Mouse (Mus musculus) heart, embryonic 11.5 days (tissue): ENCODE measurements around the gene Spata3. TPM values are rescaled to one million over a fixed set of nuclear protein-coding genes. Genes with fewer than 3 reads are reported as not detected.

Experiments
- ATAC-seq: fragments of 200-750 bp; cut with Nextera tagmentation; replicated peaks from 2 replicates; pipeline ENCODE4 v1.8.0; 2017; ENCODE audit warnings: moderate library complexity; ENCODE audit not compliant: insufficient number of reproducible peaks, low FRiP score, low TSS enrichment
- H3K27ac ChIP-seq: fragments of 300-500 bp; sonication (generic); 2 replicates; pipeline ENCODE4 v1.5.1; 2014; ENCODE audit warnings: mild to moderate bottlenecking, low read depth, low read length
- H3K27me3 ChIP-seq: fragments of 300-500 bp; sonication (generic); 2 replicates; pipeline ENCODE4 v1.6.1; 2014; ENCODE audit warnings: mild to moderate bottlenecking, low read length, mixed read lengths; ENCODE audit not compliant: control insufficient read depth, insufficient read depth
- H3K36me3 ChIP-seq: fragments of 300-500 bp; sonication (generic); 2 replicates; pipeline ENCODE4 v1.6.1; 2014; ENCODE audit warnings: mild to moderate bottlenecking, low read length, moderate library complexity, mixed read lengths; ENCODE audit not compliant: control insufficient read depth, insufficient read depth
- H3K4me1 ChIP-seq: fragments of 300-500 bp; sonication (generic); 2 replicates; pipeline ENCODE4 v1.6.1; 2014; ENCODE audit warnings: low read length; ENCODE audit not compliant: control insufficient read depth, insufficient read depth
- H3K4me2 ChIP-seq: fragments of 300-500 bp; sonication (generic); 2 replicates; pipeline ENCODE4 v1.6.1; 2014; ENCODE audit warnings: mild to moderate bottlenecking, moderate library complexity
- H3K4me3 ChIP-seq: fragments of 300-500 bp; sonication (generic); 2 replicates; pipeline ENCODE4 v1.5.1; 2014; ENCODE audit warnings: low read depth, low read length
- H3K9ac ChIP-seq: fragments of 300-500 bp; sonication (generic); 2 replicates; pipeline ENCODE4 v1.6.1; 2014; ENCODE audit warnings: mild to moderate bottlenecking, low read depth, low read length, moderate library complexity
- H3K9me3 ChIP-seq: fragments of 300-500 bp; sonication (generic); replicated peaks from 2 replicates; pipeline ENCODE4 v1.6.1; 2016; ENCODE audit warnings: low read length; ENCODE audit not compliant: control insufficient read depth
- WGBS: fragments of 180-500 bp; shearing (Covaris S2); extraction: QIAGEN DNeasy Blood & Tissue Kit; methylation state at CpG from one replicate; pipeline ENCODE4 v1.1.7; 2014; ENCODE audit not compliant: insufficient replicate concordance; 5-methylcytosine and 5-hydroxymethylcytosine counted together
- polyA plus RNA-seq: library from polyadenylated mRNA; unstranded; fragments of >200 nt; fragmentation: Nextera tagmentation; extraction: Ambion mirVana; gene quantifications from 2 replicates; pipeline ENCODE4 v1.2.1, GENCODE M21; 2014

Spata3 gene
- polyA plus RNA-seq, 1 experiment from 2014 or later: not detected

DNA sequence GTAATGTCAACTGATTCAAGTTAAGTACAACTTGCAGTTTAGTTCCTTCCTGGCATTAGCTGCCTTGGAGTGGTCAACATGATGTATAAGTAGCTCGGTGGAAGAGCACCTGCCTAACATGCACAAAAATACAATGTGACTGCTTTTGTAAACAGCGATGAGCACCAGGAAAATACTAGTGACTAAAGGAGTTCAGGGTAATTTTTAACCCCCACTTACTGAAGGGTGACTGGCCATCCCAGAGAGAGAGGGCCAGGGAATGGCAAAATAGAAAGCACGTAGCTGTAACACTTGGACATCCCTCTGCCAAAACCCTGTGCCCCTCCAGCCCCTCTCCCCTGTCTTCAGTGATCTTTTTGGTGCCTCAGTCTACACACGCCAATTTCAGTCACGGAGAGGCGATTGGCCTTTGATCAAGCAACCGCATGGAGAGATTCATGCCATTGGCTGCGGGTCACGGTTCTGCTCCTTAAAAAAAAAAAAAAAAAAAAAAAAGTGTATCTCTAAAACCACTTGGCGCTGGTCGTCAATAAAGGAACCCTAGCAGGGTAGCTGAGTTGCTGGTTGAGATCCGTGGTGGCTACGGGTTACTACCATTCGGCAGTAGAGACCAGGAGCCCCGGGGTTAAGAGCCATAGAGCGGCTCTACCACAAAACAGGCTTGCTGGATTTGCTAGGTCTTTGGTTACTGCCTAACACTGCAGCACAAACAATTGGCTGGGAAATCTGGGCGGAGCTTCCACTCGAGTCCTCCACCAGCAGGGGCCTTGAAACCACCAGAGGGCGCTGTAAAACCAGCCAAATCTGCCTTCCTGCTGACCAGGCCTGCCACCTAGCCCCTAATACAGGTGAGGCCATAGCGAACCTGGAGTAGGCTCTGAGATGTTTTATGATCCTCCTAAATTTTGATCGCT lies 42.5 kb downstream of the Spata3 start:
- Histone ChIP-seq H3K36me3 (no peaks in the 10 kb centered on the region), H3K4me2 (peak overlapping the region; percentile 76), H3K4me1 (no peaks in the 10 kb centered on the region), H3K27ac (no peak overlapping the region), H3K27me3 (no peaks in the 10 kb centered on the region), H3K9ac (peak overlapping the region; percentile 69), H3K9me3 (no peaks in the 10 kb centered on the region), H3K4me3 (peak overlapping the region; percentile 46)
- 11% methylated on average over 21 of the region's 21 CpGs for WGBS
- ATAC-seq: peak; percentile 51; the same call in 1 of the 2 replicates

DNA sequence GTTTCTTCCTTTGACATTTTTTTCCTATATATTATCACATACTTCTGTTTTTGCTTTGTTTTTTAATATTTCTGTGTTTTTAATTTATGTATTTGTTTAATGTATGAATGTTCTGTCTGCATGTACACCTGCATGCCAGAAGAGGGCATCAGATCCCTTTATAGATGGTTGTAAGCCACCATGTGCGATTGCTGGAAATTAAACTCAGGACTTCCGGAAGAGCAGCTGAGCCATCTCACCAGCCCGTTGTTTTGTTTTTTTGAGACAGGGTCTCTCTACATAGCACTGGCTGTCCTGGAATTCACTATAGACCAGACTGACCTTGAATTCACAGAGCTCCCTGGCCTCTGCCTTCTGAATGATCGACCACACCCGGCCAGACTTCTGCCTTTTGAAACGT lies 45.9 kb downstream of the Spata3 start:
- no peak overlapping the region for H3K27ac ChIP-seq
- no peaks in the 10 kb centered on the region for H3K9me3 ChIP-seq
- H3K4me3 ChIP-seq: no peak overlapping the region
- ATAC-seq: no peak
- H3K36me3 ChIP-seq: peaks cover 2% of the 10 kb centered on the region; the same call in 1 of the 2 replicates
- no peak overlapping the region for H3K4me2 ChIP-seq
- H3K4me1 ChIP-seq: peaks cover 8% of the 10 kb centered on the region
- H3K27me3 ChIP-seq: no peaks in the 10 kb centered on the region
- WGBS: 84% methylated on average over 6 of the region's 6 CpGs
- H3K9ac ChIP-seq: no peak overlapping the region

DNA sequence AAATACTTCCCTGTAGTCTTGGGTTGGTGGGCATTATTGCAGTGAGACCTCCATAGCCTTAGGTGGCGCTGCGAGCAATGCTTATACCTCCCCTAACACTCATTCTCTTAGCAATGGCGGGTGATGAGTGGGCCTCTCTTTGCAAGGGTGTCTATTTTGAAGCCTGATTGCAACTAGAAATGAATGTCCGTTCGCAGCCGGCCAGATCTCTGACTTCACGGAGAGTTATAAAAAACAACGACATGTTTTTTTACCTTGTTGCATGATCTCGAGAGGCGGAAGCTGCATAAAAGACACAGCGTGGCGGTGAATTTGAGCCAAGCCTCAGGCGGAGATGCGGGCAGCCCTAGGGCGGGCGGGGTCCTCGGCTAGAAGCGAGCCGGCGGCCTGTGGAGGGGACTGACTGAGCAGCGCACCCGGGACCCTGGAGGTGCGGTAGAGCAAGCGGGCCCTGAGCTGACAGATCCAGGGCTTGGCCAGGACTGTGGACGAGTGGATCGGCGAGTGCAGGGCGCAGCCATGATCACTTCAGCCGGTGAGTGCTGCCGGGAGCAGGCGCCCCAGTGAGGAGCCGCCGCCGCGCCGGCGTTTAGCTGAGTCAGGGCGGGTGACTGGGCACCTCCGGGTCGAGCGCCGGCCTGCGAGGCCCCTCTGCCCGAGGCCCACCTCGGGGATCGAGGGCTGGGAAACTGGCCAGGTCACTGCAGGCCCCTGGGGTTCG lies 47.8 kb downstream of the Spata3 start, which contains the start of gene Psmd1:
Gene Psmd1, plus strand, starts transcription at position 117 of the 721 bp plus-strand sequence.
- peak within 1 kb of the TSS; percentile 86 for H3K4me2 ChIP-seq
- no peaks in the 10 kb centered on the region for H3K9me3 ChIP-seq
- peaks cover 8% of the 10 kb centered on the region for H3K4me1 ChIP-seq
- peak within 1 kb of the TSS; percentile 80 for H3K27ac ChIP-seq
- ATAC-seq: peak; percentile 92
- peaks cover 3% of the 10 kb centered on the region; the same call in 1 of the 2 replicates for H3K36me3 ChIP-seq
- H3K27me3 ChIP-seq: no peaks in the 10 kb centered on the region
- under 1% methylated on average over 47 of the region's 47 CpGs for WGBS
- H3K4me3 ChIP-seq: peak within 1 kb of the TSS; percentile 99
- peak within 1 kb of the TSS; percentile 99 for H3K9ac ChIP-seq

DNA sequence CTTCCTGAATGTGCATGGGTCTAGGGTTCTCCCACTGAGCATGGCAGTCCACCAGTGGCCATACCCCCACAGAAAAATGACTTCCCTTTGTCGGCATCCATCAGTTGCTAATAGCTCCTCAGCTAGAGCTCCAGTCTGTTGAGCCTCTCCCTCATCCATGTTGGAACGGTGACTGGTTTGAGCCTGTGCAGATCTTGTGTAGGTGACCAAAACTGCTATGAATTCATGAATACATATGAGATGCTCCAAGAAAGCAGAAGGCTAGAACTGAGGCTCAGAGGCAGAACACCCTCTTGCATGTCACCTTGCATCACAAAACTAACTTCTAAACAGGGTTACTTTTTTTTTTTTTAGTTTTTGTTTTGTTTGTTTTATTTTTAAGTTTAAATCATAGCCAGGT lies 59.9 kb downstream of the Spata3 start:
- Histone ChIP-seq H3K36me3 (peaks cover 38% of the 10 kb centered on the region), H3K4me1 (no peaks in the 10 kb centered on the region), H3K9me3 (no peaks in the 10 kb centered on the region), H3K9ac (no peak overlapping the region), H3K4me3 (no peak overlapping the region), H3K27ac (no peak overlapping the region), H3K4me2 (no peak overlapping the region), H3K27me3 (no peaks in the 10 kb centered on the region)
- 88% methylated on average over 2 of the region's 2 CpGs for WGBS
- no peak for ATAC-seq

Other genes with a start within 250 kb of the Spata3 start
- gene A630001G21Rik, start 238.2 kb upstream of the Spata3 start, polyA plus RNA-seq: 1.4 and 1.8 TPM in 2 replicates
- gene Cab39, start 223.4 kb upstream of the Spata3 start, polyA plus RNA-seq: 32.8 and 35.7 TPM in 2 replicates
- 146 and 150 TPM in 2 replicates for gene Itm2c, start 122.5 kb upstream of the Spata3 start, polyA plus RNA-seq
- not detected in 2 replicates for gene 4933407L21Rik, start 88.3 kb upstream of the Spata3 start, polyA plus RNA-seq
- gene Gpr55, start 55.8 kb upstream of the Spata3 start, polyA plus RNA-seq: not detected in 2 replicates
- 0.35 and 0.74 TPM in 2 replicates for gene 2810459M11Rik, start 29.0 kb downstream of the Spata3 start, polyA plus RNA-seq
- 158 and 176 TPM in 2 replicates for gene Psmd1, start 47.6 kb downstream of the Spata3 start, polyA plus RNA-seq
- 0.14 and 0.57 TPM in 2 replicates for gene Htr2b, start 95.2 kb downstream of the Spata3 start, polyA plus RNA-seq
- not detected in 2 replicates for gene Gm21972, start 116.8 kb downstream of the Spata3 start, polyA plus RNA-seq
- 12.3 and 14.7 TPM in 2 replicates for gene Armc9, start 138.0 kb downstream of the Spata3 start, polyA plus RNA-seq